29 mouse cellular contexts compared by ENCODE assay signal in genomic region chr9:42661481-42661880, GRCm38 (mm10).
"Had no signal": no experiment of that assay in that cellular context is flagged by ENCODE, and none has a peak within 500 bp of the region (broad histone marks: within the 10 kb centered on the region; RNA-seq: fewer than 3 reads in every experiment).

No protein-coding gene starts in this region.

- H3K27ac ChIP-seq: limb, embryonic 10.5 days; limb, embryonic 12.5 days; limb, embryonic 13.5 days; limb, embryonic 15.5 days; liver, embryonic 12.5 days; liver, embryonic 13.5 days; liver, embryonic 14.5 days; liver, embryonic 15.5 days; lung, embryonic 15.5 days; macrophage; midbrain, embryonic 10.5 days; midbrain, embryonic 12.5 days; midbrain, embryonic 13.5 days; midbrain, embryonic 15.5 days; neural tube, embryonic 12.5 days; neural tube, embryonic 13.5 days had no signal

- H3K4me1 ChIP-seq: limb, embryonic 10.5 days; limb, embryonic 12.5 days; limb, embryonic 13.5 days; limb, embryonic 15.5 days; liver, embryonic 12.5 days; liver, embryonic 13.5 days; liver, embryonic 15.5 days; lung, embryonic 15.5 days; megakaryocyte, embryonic 14.5 days; neural tube, embryonic 12.5 days had no signal

- H3K9me3 ChIP-seq: limb, embryonic 10.5 days; limb, embryonic 12.5 days; limb, embryonic 13.5 days; limb, embryonic 15.5 days; liver, embryonic 12.5 days; liver, embryonic 13.5 days; liver, embryonic 15.5 days; lung, embryonic 15.5 days; midbrain, embryonic 10.5 days; midbrain, embryonic 13.5 days; midbrain, embryonic 15.5 days; neural tube, embryonic 13.5 days had no signal

- H3K36me3 ChIP-seq: limb, embryonic 10.5 days; limb, embryonic 12.5 days; limb, embryonic 13.5 days; limb, embryonic 15.5 days; liver, embryonic 12.5 days; liver, embryonic 15.5 days; lung, embryonic 15.5 days; midbrain, embryonic 10.5 days; midbrain, embryonic 12.5 days; midbrain, embryonic 13.5 days; midbrain, embryonic 15.5 days; neural tube, embryonic 12.5 days had no signal

- DNase-seq: left cerebral cortex, postnatal 4 days; liver; liver, embryonic 13.5 days; liver, postnatal 0 days; lung, adult 18-20 months; lung, adult 2 months; lung, embryonic 14.5 days; lung, postnatal 10 days; lung, postnatal 14 days; lung, postnatal 36 days; lung, postnatal 4 days; midbrain, embryonic 14.5 days had no signal

- H3K9ac ChIP-seq: limb, embryonic 12.5 days; limb, embryonic 13.5 days; limb, embryonic 15.5 days; liver, embryonic 12.5 days; liver, embryonic 13.5 days; liver, embryonic 14.5 days; liver, embryonic 15.5 days; liver, postnatal 0 days; lung, embryonic 14.5 days; lung, embryonic 15.5 days; midbrain, embryonic 12.5 days; midbrain, embryonic 13.5 days; midbrain, embryonic 15.5 days; neural tube, embryonic 12.5 days; neural tube, embryonic 13.5 days had no signal

- H3K4me3 ChIP-seq: limb, embryonic 10.5 days; limb, embryonic 12.5 days; limb, embryonic 13.5 days; limb, embryonic 15.5 days; liver, embryonic 12.5 days; liver, embryonic 13.5 days; liver, embryonic 15.5 days; lung, embryonic 15.5 days; megakaryocyte, embryonic 14.5 days; midbrain, embryonic 10.5 days; midbrain, embryonic 12.5 days; midbrain, embryonic 13.5 days; midbrain, embryonic 15.5 days; myocyte; neural tube, embryonic 12.5 days; neural tube, embryonic 13.5 days had no signal
